Mouse (Mus musculus): ENCODE results near the gene Vps26a. TPM values are rescaled to one million over a fixed set of nuclear protein-coding genes. Genes with fewer than 3 reads are reported as not detected.

Vps26a gene
- polyA plus RNA-seq, 1 experiment, result 8.9 TPM

GRCm38 (mm10) chr10:62420399-62420798 lies 66.2 kb downstream of the Vps26a start:
- no peak overlapping the region for H3K4me3 ChIP-seq (replicated peaks)
- no peaks in the 10 kb centered on the region for H3K36me3 ChIP-seq (replicated peaks; ENCODE audit: low read length)
- TF ChIP-seq FLI1 (IDR thresholded peaks at IDR 0.05; ENCODE audit: low read length) (no peak), GATA1 (IDR thresholded peaks at IDR 0.05; ENCODE audit: borderline replicate concordance, low read length) (no peak)
- peaks cover 44% of the 10 kb centered on the region for H3K27me3 ChIP-seq (replicated peaks)
- H3K9me3 ChIP-seq, result no peaks in the 10 kb centered on the region
- peaks cover 3% of the 10 kb centered on the region for H3K4me1 ChIP-seq

- H3K4me3 ChIP-seq (replicated peaks), result no peak overlapping the region
- TF ChIP-seq FLI1 (IDR thresholded peaks at IDR 0.05; ENCODE audit: low read length) (no peak), GATA1 (IDR thresholded peaks at IDR 0.05; ENCODE audit: borderline replicate concordance, low read length) (no peak)
- H3K9me3 ChIP-seq, result no peaks in the 10 kb centered on the region
- H3K4me1 ChIP-seq, result peaks cover 2% of the 10 kb centered on the region
- H3K27me3 ChIP-seq (replicated peaks), result peaks cover 44% of the 10 kb centered on the region
- no peaks in the 10 kb centered on the region for H3K36me3 ChIP-seq (replicated peaks; ENCODE audit: low read length)
Observed at GRCm38 (mm10) chr10:62419422-62419821, 67.2 kb downstream of the Vps26a start.

- Histone ChIP-seq H3K36me3 (replicated peaks; ENCODE audit: low read length) (no peaks in the 10 kb centered on the region), H3K9me3 (no peaks in the 10 kb centered on the region), H3K4me3 (replicated peaks) (no peak overlapping the region), H3K27me3 (replicated peaks) (peaks cover 41% of the 10 kb centered on the region), H3K4me1 (no peaks in the 10 kb centered on the region; the same call in 1 of the 2 replicates)
- TF ChIP-seq FLI1 (IDR thresholded peaks at IDR 0.05; ENCODE audit: low read length) (no peak), GATA1 (IDR thresholded peaks at IDR 0.05; ENCODE audit: borderline replicate concordance, low read length) (no peak)
Observed at GRCm38 (mm10) chr10:62418831-62419356, 67.7 kb downstream of the Vps26a start.

- Histone ChIP-seq H3K9me3 (no peaks in the 10 kb centered on the region), H3K4me3 (replicated peaks) (no peak overlapping the region), H3K36me3 (replicated peaks; ENCODE audit: low read length) (no peaks in the 10 kb centered on the region), H3K4me1 (peaks cover 14% of the 10 kb centered on the region), H3K27me3 (replicated peaks) (peaks cover 44% of the 10 kb centered on the region)
- TF ChIP-seq GATA1 (IDR thresholded peaks at IDR 0.05; ENCODE audit: borderline replicate concordance, low read length) (no peak), FLI1 (IDR thresholded peaks at IDR 0.05; ENCODE audit: low read length) (no peak)
Observed at GRCm38 (mm10) chr10:62413606-62413982, 73.0 kb downstream of the Vps26a start.

DNA sequence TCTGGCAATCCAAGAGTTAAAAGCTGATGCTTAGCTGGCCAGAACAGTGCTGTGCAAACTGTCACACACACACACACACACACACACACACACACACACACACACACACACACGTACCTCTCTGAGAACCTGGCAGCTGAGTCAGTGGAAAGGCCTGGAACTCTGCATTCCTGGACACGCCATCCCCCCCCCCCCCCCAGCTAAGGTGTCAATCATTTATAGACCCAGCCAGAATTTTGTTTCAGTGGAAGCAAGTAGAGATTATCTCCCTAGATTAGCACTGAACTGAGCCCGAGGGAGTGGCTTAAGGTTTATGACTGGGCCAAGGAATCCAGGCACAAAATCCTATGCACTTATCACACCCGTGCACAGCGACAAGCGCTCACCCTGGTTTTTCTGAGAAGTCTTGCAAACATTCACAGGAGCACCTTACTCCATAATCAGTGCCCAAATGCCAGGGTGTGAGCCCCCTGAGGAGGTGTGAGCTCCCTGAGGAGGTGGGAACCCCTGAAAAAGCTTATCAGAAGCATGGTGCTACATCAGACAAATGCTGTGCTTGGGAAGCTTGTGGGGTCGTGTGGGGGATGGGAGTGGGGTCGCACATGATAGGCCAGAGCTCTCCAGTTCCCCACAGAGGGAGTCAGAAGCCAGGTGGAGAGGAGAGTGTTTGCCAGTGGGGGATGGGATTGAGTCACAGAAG lies 73.5 kb downstream of the Vps26a start:
- H3K9me3 ChIP-seq, result no peaks in the 10 kb centered on the region
- TF ChIP-seq GATA1 (IDR thresholded peaks at IDR 0.05; ENCODE audit: borderline replicate concordance, low read length) (no peak), FLI1 (IDR thresholded peaks at IDR 0.05; ENCODE audit: low read length) (no peak)
- H3K27me3 ChIP-seq (replicated peaks), result peaks cover 45% of the 10 kb centered on the region
- peaks cover 14% of the 10 kb centered on the region for H3K4me1 ChIP-seq
- no peaks in the 10 kb centered on the region for H3K36me3 ChIP-seq (replicated peaks; ENCODE audit: low read length)
- H3K4me3 ChIP-seq (replicated peaks), result no peak overlapping the region

DNA sequence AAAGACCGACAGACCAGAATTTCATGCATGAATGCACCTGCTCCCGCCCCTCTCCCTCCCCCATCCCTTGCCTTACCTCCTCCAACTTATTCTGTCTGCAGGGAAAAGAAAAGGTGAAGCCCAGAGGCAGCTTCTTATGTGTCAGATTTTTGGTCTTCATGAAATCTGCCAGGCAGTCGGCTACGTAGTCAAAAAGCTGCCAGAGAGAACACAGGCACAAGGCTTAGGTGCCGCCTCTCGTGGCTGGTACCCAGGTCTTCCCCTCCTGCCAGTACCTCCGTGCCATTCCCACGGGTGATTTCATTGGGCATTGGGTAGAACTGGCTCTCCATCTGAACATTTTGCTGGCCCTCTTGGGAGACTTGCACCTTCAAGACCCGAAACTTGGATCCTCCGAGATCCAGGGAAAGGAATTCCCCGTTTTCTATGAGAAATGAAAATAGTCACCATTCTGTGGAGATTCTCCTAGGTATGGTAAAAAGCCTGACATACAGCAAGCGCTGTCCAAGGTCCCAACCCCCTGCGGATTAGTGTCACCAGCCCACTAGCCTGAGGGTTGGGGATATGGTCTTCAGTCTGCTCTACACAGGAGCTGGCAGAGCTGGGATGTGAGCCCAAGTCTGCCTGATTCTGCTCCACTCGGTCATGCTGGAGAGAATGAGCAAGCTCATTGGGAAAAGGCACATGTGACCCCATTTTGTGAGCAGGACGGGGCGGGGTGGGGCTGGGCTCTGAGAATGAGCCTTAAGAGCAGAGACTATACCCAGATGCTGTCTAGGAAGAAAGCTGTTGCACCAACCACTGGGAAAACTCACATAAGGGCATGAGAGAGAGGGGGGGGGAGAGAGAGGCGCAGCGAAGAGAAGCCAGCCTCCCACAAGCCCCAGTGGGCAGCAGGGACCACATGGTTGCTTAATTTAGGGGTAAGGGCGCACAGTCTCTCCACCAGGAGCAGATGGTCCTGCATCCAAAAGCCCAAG lies 74.9 kb downstream of the Vps26a start:
- H3K4me3 ChIP-seq (replicated peaks), result no peak overlapping the region
- H3K4me1 ChIP-seq, result peaks cover 14% of the 10 kb centered on the region
- TF ChIP-seq FLI1 (IDR thresholded peaks at IDR 0.05; ENCODE audit: low read length) (no peak), GATA1 (IDR thresholded peaks at IDR 0.05; ENCODE audit: borderline replicate concordance, low read length) (no peak)
- peaks cover 45% of the 10 kb centered on the region for H3K27me3 ChIP-seq (replicated peaks)
- H3K36me3 ChIP-seq (replicated peaks; ENCODE audit: low read length), result no peaks in the 10 kb centered on the region
- H3K9me3 ChIP-seq, result no peaks in the 10 kb centered on the region

GRCm38 (mm10) chr10:62410943-62411342 lies 75.7 kb downstream of the Vps26a start:
- Histone ChIP-seq H3K27me3 (replicated peaks) (peaks cover 49% of the 10 kb centered on the region), H3K9me3 (no peaks in the 10 kb centered on the region), H3K4me3 (replicated peaks) (no peak overlapping the region), H3K36me3 (replicated peaks; ENCODE audit: low read length) (no peaks in the 10 kb centered on the region), H3K4me1 (peaks cover 14% of the 10 kb centered on the region)
- TF ChIP-seq GATA1 (IDR thresholded peaks at IDR 0.05; ENCODE audit: borderline replicate concordance, low read length), result no peak
- TF ChIP-seq FLI1 (IDR thresholded peaks at IDR 0.05; ENCODE audit: low read length), result no peak

Other genes with a start within 250 kb of the Vps26a start
- gene Tacr2, start 234.4 kb downstream of the Vps26a start, polyA plus RNA-seq (2012; ENCODE audit: insufficient read depth, low replicate concordance), result not detected in 2 replicates
- 509 and 816 TPM in 2 replicates for gene Hk1, start 106.9 kb downstream of the Vps26a start, polyA plus RNA-seq (2012; ENCODE audit: insufficient read depth, low replicate concordance)
- not detected in 2 replicates for gene Hkdc1, start 64.3 kb downstream of the Vps26a start, polyA plus RNA-seq (2012; ENCODE audit: insufficient read depth, low replicate concordance)
- not detected in 2 replicates for gene 4930507D05Rik, start 37.3 kb downstream of the Vps26a start, polyA plus RNA-seq (2012; ENCODE audit: insufficient read depth, low replicate concordance)
- 10.9 TPM in 2 replicates for gene Supv3l1, start 37.1 kb downstream of the Vps26a start, polyA plus RNA-seq (2012; ENCODE audit: insufficient read depth, low replicate concordance)
- 95.0 and 696 TPM in 2 replicates for gene Srgn, start 40.6 kb upstream of the Vps26a start, polyA plus RNA-seq (2012; ENCODE audit: insufficient read depth, low replicate concordance)
- 2.5 and 5.1 TPM in 2 replicates for gene Kif1bp, start 91.7 kb upstream of the Vps26a start, polyA plus RNA-seq (2012; ENCODE audit: insufficient read depth, low replicate concordance)
- 5.4 and 39.8 TPM in 2 replicates for gene Ddx21, start 115.5 kb upstream of the Vps26a start, polyA plus RNA-seq (2012; ENCODE audit: insufficient read depth, low replicate concordance)
- 6.6 and 107 TPM in 2 replicates for gene Ddx50, start 164.4 kb upstream of the Vps26a start, polyA plus RNA-seq (2012; ENCODE audit: insufficient read depth, low replicate concordance)
- gene Stox1, start 239.3 kb upstream of the Vps26a start, polyA plus RNA-seq (2012; ENCODE audit: insufficient read depth, low replicate concordance), result not detected in 2 replicates

Measured in megakaryocyte, embryonic 14.5 days (primary cell).